Mouse (Mus musculus) thymus, postnatal 10 days (tissue): ENCODE data around the gene Gsn.

Source experiments
- DNase-seq, 2 experiments: peaks; one replicate each; pipeline ENCODE4 v3.0.0; 2021; ENCODE audit warnings: low spot score in 2 of 2

The Gsn gene

GRCm38 (mm10) chr2:35278371-35279210 lies 22.4 kb downstream of the Gsn start:
- no peak for DNase-seq

GRCm38 (mm10) chr2:35280001-35280400 lies 23.8 kb downstream of the Gsn start:
- DNase-seq, result no peak

- peak in 1 of 2 experiments; percentile 34 for DNase-seq
These were observed 26.0 kb downstream of the Gsn start for GRCm38 (mm10) chr2:35282214-35282613.

GRCm38 (mm10) chr2:35283997-35284396 lies 27.8 kb downstream of the Gsn start:
- no peak for DNase-seq

GRCm38 (mm10) chr2:35285209-35285608 lies 29.0 kb downstream of the Gsn start:
- DNase-seq, result no peak

- no peak for DNase-seq
These were observed 30.9 kb downstream of the Gsn start for GRCm38 (mm10) chr2:35287017-35287620.

GRCm38 (mm10) chr2:35288758-35289635 lies 32.8 kb downstream of the Gsn start:
- DNase-seq, result peak; percentile 61 to 82

- DNase-seq, result peak in 1 of 2 experiments; percentile 65
These were observed 35.7 kb downstream of the Gsn start for GRCm38 (mm10) chr2:35291856-35292255.

GRCm38 (mm10) chr2:35292700-35293099 lies 36.5 kb downstream of the Gsn start:
- DNase-seq, result no peak

GRCm38 (mm10) chr2:35293291-35293690 lies 37.1 kb downstream of the Gsn start:
- no peak for DNase-seq

GRCm38 (mm10) chr2:35297703-35298332 lies 41.6 kb downstream of the Gsn start:
- DNase-seq, result peak; percentile 65 to 85

- DNase-seq, result no peak
These were observed 43.3 kb downstream of the Gsn start for GRCm38 (mm10) chr2:35299437-35299836.

GRCm38 (mm10) chr2:35302049-35302885 lies 46.1 kb downstream of the Gsn start:
- DNase-seq, result no peak

GRCm38 (mm10) chr2:35308166-35308565 lies 52.0 kb downstream of the Gsn start:
- DNase-seq, result no peak

GRCm38 (mm10) chr2:35309906-35310493 lies 53.8 kb downstream of the Gsn start:
- DNase-seq, result no peak

GRCm38 (mm10) chr2:35314300-35314699 lies 58.1 kb downstream of the Gsn start:
- DNase-seq, result no peak

- no peak for DNase-seq
These were observed 61.4 kb downstream of the Gsn start for GRCm38 (mm10) chr2:35317604-35318003.

- no peak for DNase-seq
These were observed 62.2 kb downstream of the Gsn start for GRCm38 (mm10) chr2:35318405-35318804.

GRCm38 (mm10) chr2:35320399-35320798 lies 64.2 kb downstream of the Gsn start:
- DNase-seq, result no peak

- no peak for DNase-seq
These were observed 66.4 kb downstream of the Gsn start for GRCm38 (mm10) chr2:35322404-35323164.
